Mouse (Mus musculus): ENCODE measurements around the gene Kank4. TPM values are rescaled to one million over a fixed set of nuclear protein-coding genes. Genes with fewer than 3 reads are reported as not detected.

Gene Kank4
- total RNA-seq, 4 experiments from 2014 or later = 0.43 to 1.4 (median 0.86) TPM

- no peak for DNase-seq (ENCODE audit: low spot score in 2 of 2)
Measured at GRCm38 (mm10) chr4:98717735-98718546, 99.4 kb downstream of the Kank4 start.

- no peak for DNase-seq (ENCODE audit: low spot score in 2 of 2)
Measured at GRCm38 (mm10) chr4:98710891-98711290, 106.4 kb downstream of the Kank4 start.

Other genes with a start within 250 kb of the Kank4 start
- gene L1td1, start 90.8 kb downstream of the Kank4 start, total RNA-seq (2022) = not detected
- gene I0C0044D17Rik, start 6.3 kb upstream of the Kank4 start, total RNA-seq (2022) = not detected
- 10 to 100 TPM in 3 of 4 experiments, 1 to 10 TPM in 1; 10.0 to 13.1 (median 12.4) TPM for gene Usp1, start 106.3 kb upstream of the Kank4 start, total RNA-seq (2022)
- gene Angptl3, start 213.4 kb upstream of the Kank4 start, total RNA-seq (2022) = under 1 TPM in 1 of 4 experiments, not detected in 3; 0.46 TPM